Mouse (Mus musculus): ENCODE results near the gene Ssu72.
"Not testable (repeated sequence)": the region's sequence is repeated elsewhere in the genome, so short reads cannot be mapped to it uniquely, and the experiment has no call there.

Ssu72 gene

GRCm38 (mm10) chr4:155704721-155705591, at the start of gene Ssu72:
Gene Ssu72, plus strand, starts transcription at chr4:155704800.
- peak; percentile 93 for DNase-seq (ENCODE audit: low spot score)

GRCm38 (mm10) chr4:155656214-155656751, 48.3 kb upstream of the Ssu72 start:
- no peak for DNase-seq (ENCODE audit: low spot score)

GRCm38 (mm10) chr4:155658961-155659360, 45.6 kb upstream of the Ssu72 start:
- DNase-seq (ENCODE audit: low spot score), result no peak

- DNase-seq (ENCODE audit: low spot score), result peak; percentile 61
Observed at GRCm38 (mm10) chr4:155660641-155661040, 44.0 kb upstream of the Ssu72 start.

- DNase-seq (ENCODE audit: low spot score), result no peak
Observed at GRCm38 (mm10) chr4:155666903-155667302, 37.7 kb upstream of the Ssu72 start.

GRCm38 (mm10) chr4:155668689-155669597, 35.7 kb upstream of the Ssu72 start, which contains the start of gene Mib2:
Gene Mib2, minus strand, starts transcription at chr4:155669198.
- DNase-seq (ENCODE audit: low spot score), result peak; percentile 94

GRCm38 (mm10) chr4:155669598-155670075, 35.0 kb upstream of the Ssu72 start:
- DNase-seq (ENCODE audit: low spot score), result no peak

GRCm38 (mm10) chr4:155670236-155670635, 34.4 kb upstream of the Ssu72 start:
- DNase-seq (ENCODE audit: low spot score), result not testable (repeated sequence)

GRCm38 (mm10) chr4:155672082-155672481, 32.5 kb upstream of the Ssu72 start:
- DNase-seq (ENCODE audit: low spot score), result no peak

GRCm38 (mm10) chr4:155675991-155676390, 28.6 kb upstream of the Ssu72 start:
- DNase-seq (ENCODE audit: low spot score), result no peak

- not testable (repeated sequence) for DNase-seq (ENCODE audit: low spot score)
Observed at GRCm38 (mm10) chr4:155683670-155684277, 20.8 kb upstream of the Ssu72 start.

- not testable (repeated sequence) for DNase-seq (ENCODE audit: low spot score)
Observed at GRCm38 (mm10) chr4:155687764-155688163, 16.8 kb upstream of the Ssu72 start.

GRCm38 (mm10) chr4:155690571-155691375, 13.8 kb upstream of the Ssu72 start:
- DNase-seq (ENCODE audit: low spot score), result no peak

GRCm38 (mm10) chr4:155692421-155692820, 12.2 kb upstream of the Ssu72 start:
- no peak for DNase-seq (ENCODE audit: low spot score)

GRCm38 (mm10) chr4:155694111-155694481, 10.5 kb upstream of the Ssu72 start, which contains the start of gene Fndc10:
Gene Fndc10, plus strand, starts transcription at chr4:155694342.
- DNase-seq (ENCODE audit: low spot score), result peak; percentile 74

GRCm38 (mm10) chr4:155694482-155695401, 9.9 kb upstream of the Ssu72 start:
- peak; percentile 61 for DNase-seq (ENCODE audit: low spot score)

- DNase-seq (ENCODE audit: low spot score), result no peak
Observed at GRCm38 (mm10) chr4:155695531-155696062, 9.0 kb upstream of the Ssu72 start.

GRCm38 (mm10) chr4:155696261-155697255, 8.0 kb upstream of the Ssu72 start:
- DNase-seq (ENCODE audit: low spot score), result peak; percentile 8

Data from ovary, postnatal 36 days (tissue).